Mouse (Mus musculus): ENCODE data around the gene Chrng.

GRCm38 (mm10) chr1:87174006-87174955 is 30.2 kb upstream of the Chrng start:
- TF ChIP-seq GATA1 (IDR thresholded peaks at IDR 0.05; ENCODE audit: borderline replicate concordance, low read length) (no peak), FLI1 (IDR thresholded peaks at IDR 0.05; ENCODE audit: low read length) (no peak)

All from megakaryocyte, embryonic 14.5 days (primary cell).